Mouse (Mus musculus): ENCODE data around the gene Ppp1r9b. TPM values are rescaled to one million over a fixed set of nuclear protein-coding genes. Genes with fewer than 3 reads are reported as not detected.

Ppp1r9b gene
- polyA plus RNA-seq, 1 experiment: 29.9 TPM

GRCm38 (mm10) chr11:95004937-95005198 lies 14.0 kb downstream of the Ppp1r9b start:
- H3K27ac ChIP-seq (ENCODE audit: insufficient read depth, low read depth, low read length): no peak overlapping the region
- 56% methylated on average over 6 of the region's 6 CpGs for WGBS
- H3K4me1 ChIP-seq (ENCODE audit: control insufficient read depth, insufficient read depth, low read length): peaks cover 8% of the 10 kb centered on the region; the same call in 1 of the 2 replicates
- H3K4me3 ChIP-seq (ENCODE audit: insufficient read depth, low read depth, low read length): no peak overlapping the region
- no peaks in the 10 kb centered on the region for H3K36me3 ChIP-seq (ENCODE audit: control insufficient read depth, insufficient read depth, low read length)
- DNase-seq: no peak
- TF ChIP-seq CTCF (conservative IDR thresholded peaks at IDR 0.05; ENCODE audit: insufficient read depth, insufficient read length, low read depth, low read length) (no peak), POLR2A (IDR thresholded peaks at IDR 0.05; ENCODE audit: low read depth, low read length) (no peak)
- no peaks in the 10 kb centered on the region for H3K27me3 ChIP-seq (replicated peaks; ENCODE audit: control insufficient read depth, insufficient read depth, low read length)

GRCm38 (mm10) chr11:95006038-95006437 lies 15.2 kb downstream of the Ppp1r9b start:
- H3K27me3 ChIP-seq (replicated peaks; ENCODE audit: control insufficient read depth, insufficient read depth, low read length): no peaks in the 10 kb centered on the region
- DNase-seq: no peak
- no peak overlapping the region for H3K27ac ChIP-seq (ENCODE audit: insufficient read depth, low read depth, low read length)
- TF ChIP-seq POLR2A (IDR thresholded peaks at IDR 0.05; ENCODE audit: low read depth, low read length): no peak
- TF ChIP-seq CTCF (conservative IDR thresholded peaks at IDR 0.05; ENCODE audit: insufficient read depth, insufficient read length, low read depth, low read length): no peak
- WGBS: 34% methylated on average over 4 of the region's 4 CpGs
- peaks cover 8% of the 10 kb centered on the region; the same call in 1 of the 2 replicates for H3K4me1 ChIP-seq (ENCODE audit: control insufficient read depth, insufficient read depth, low read length)
- H3K4me3 ChIP-seq (ENCODE audit: insufficient read depth, low read depth, low read length): no peak overlapping the region
- no peaks in the 10 kb centered on the region for H3K36me3 ChIP-seq (ENCODE audit: control insufficient read depth, insufficient read depth, low read length)

- Histone ChIP-seq H3K4me3 (ENCODE audit: insufficient read depth, low read depth, low read length) (peak overlapping the region; percentile 48), H3K27ac (ENCODE audit: insufficient read depth, low read depth, low read length) (peak overlapping the region; percentile 7; the same call in 1 of the 2 replicates), H3K27me3 (replicated peaks; ENCODE audit: control insufficient read depth, insufficient read depth, low read length) (no peaks in the 10 kb centered on the region), H3K36me3 (ENCODE audit: control insufficient read depth, insufficient read depth, low read length) (no peaks in the 10 kb centered on the region), H3K4me1 (ENCODE audit: control insufficient read depth, insufficient read depth, low read length) (peaks cover 8% of the 10 kb centered on the region; the same call in 1 of the 2 replicates)
- peak; percentile 84 for DNase-seq
- no peak for TF ChIP-seq POLR2A (IDR thresholded peaks at IDR 0.05; ENCODE audit: low read depth, low read length)
- no peak for TF ChIP-seq CTCF (conservative IDR thresholded peaks at IDR 0.05; ENCODE audit: insufficient read depth, insufficient read length, low read depth, low read length)
- WGBS: 2% methylated on average over 27 of the region's 27 CpGs
Observed at GRCm38 (mm10) chr11:95006525-95007219, 15.8 kb downstream of the Ppp1r9b start.

GRCm38 (mm10) chr11:95007418-95007817 lies 16.6 kb downstream of the Ppp1r9b start:
- Histone ChIP-seq H3K36me3 (ENCODE audit: control insufficient read depth, insufficient read depth, low read length) (no peaks in the 10 kb centered on the region), H3K4me3 (ENCODE audit: insufficient read depth, low read depth, low read length) (no peak overlapping the region), H3K4me1 (ENCODE audit: control insufficient read depth, insufficient read depth, low read length) (peaks cover 8% of the 10 kb centered on the region; the same call in 1 of the 2 replicates), H3K27me3 (replicated peaks; ENCODE audit: control insufficient read depth, insufficient read depth, low read length) (no peaks in the 10 kb centered on the region), H3K27ac (ENCODE audit: insufficient read depth, low read depth, low read length) (no peak overlapping the region)
- no peak for DNase-seq
- no peak for TF ChIP-seq POLR2A (IDR thresholded peaks at IDR 0.05; ENCODE audit: low read depth, low read length)
- TF ChIP-seq CTCF (conservative IDR thresholded peaks at IDR 0.05; ENCODE audit: insufficient read depth, insufficient read length, low read depth, low read length): no peak
- 37% methylated on average over 3 of the region's 3 CpGs for WGBS

GRCm38 (mm10) chr11:95008661-95009628 lies 18.1 kb downstream of the Ppp1r9b start:
- H3K27ac ChIP-seq (ENCODE audit: insufficient read depth, low read depth, low read length): peak overlapping the region; percentile 53; the same call in 1 of the 2 replicates
- DNase-seq: no peak
- peak overlapping the region; percentile 47 for H3K4me3 ChIP-seq (ENCODE audit: insufficient read depth, low read depth, low read length)
- no peak for TF ChIP-seq POLR2A (IDR thresholded peaks at IDR 0.05; ENCODE audit: low read depth, low read length)
- no peak for TF ChIP-seq CTCF (conservative IDR thresholded peaks at IDR 0.05; ENCODE audit: insufficient read depth, insufficient read length, low read depth, low read length)
- H3K36me3 ChIP-seq (ENCODE audit: control insufficient read depth, insufficient read depth, low read length): no peaks in the 10 kb centered on the region
- peaks cover 8% of the 10 kb centered on the region; the same call in 1 of the 2 replicates for H3K4me1 ChIP-seq (ENCODE audit: control insufficient read depth, insufficient read depth, low read length)
- no peaks in the 10 kb centered on the region for H3K27me3 ChIP-seq (replicated peaks; ENCODE audit: control insufficient read depth, insufficient read depth, low read length)
- WGBS: 31% methylated on average over 15 of the region's 15 CpGs

GRCm38 (mm10) chr11:95009629-95010014 lies 18.8 kb downstream of the Ppp1r9b start, which contains the start of gene Samd14:
Samd14 (plus strand) TSS chr11:95009879.
- 1% methylated on average over 26 of the region's 32 CpGs for WGBS
- Histone ChIP-seq H3K27ac (ENCODE audit: insufficient read depth, low read depth, low read length) (peak within 1 kb of the TSS; percentile 53; the same call in 1 of the 2 replicates), H3K27me3 (replicated peaks; ENCODE audit: control insufficient read depth, insufficient read depth, low read length) (no peaks in the 10 kb centered on the region), H3K4me3 (ENCODE audit: insufficient read depth, low read depth, low read length) (peak within 1 kb of the TSS; percentile 47), H3K4me1 (ENCODE audit: control insufficient read depth, insufficient read depth, low read length) (peaks cover 8% of the 10 kb centered on the region; the same call in 1 of the 2 replicates), H3K36me3 (ENCODE audit: control insufficient read depth, insufficient read depth, low read length) (no peaks in the 10 kb centered on the region)
- TF ChIP-seq POLR2A (IDR thresholded peaks at IDR 0.05; ENCODE audit: low read depth, low read length) (no peak), CTCF (conservative IDR thresholded peaks at IDR 0.05; ENCODE audit: insufficient read depth, insufficient read length, low read depth, low read length) (no peak)
- peak; percentile 47 for DNase-seq

Measured in kidney, adult 2 months (tissue).